Mouse (Mus musculus) limb, embryonic 13.5 days (tissue): ENCODE measurements around the gene Abl2. TPM values are rescaled to one million over a fixed set of nuclear protein-coding genes. Genes with fewer than 3 reads are reported as not detected.

Source experiments
- ATAC-seq: fragments of 200-750 bp; cut with Nextera tagmentation; 2 replicates; pipeline ENCODE4 v1.8.0; 2017; ENCODE audit warnings: low read depth, moderate number of reproducible peaks, moderate TSS enrichment; ENCODE audit not compliant: low FRiP score
- H3K27ac ChIP-seq: fragments of 300-500 bp; sonication (generic); 2 replicates; pipeline ENCODE4 v1.5.1; 2015; ENCODE audit warnings: inconsistent platforms, mild to moderate bottlenecking, moderate library complexity
- H3K27me3 ChIP-seq: fragments of 300-500 bp; sonication (generic); 2 replicates; pipeline ENCODE4 v1.6.1; 2015; ENCODE audit warnings: mild to moderate bottlenecking, inconsistent platforms
- H3K36me3 ChIP-seq: fragments of 300-500 bp; sonication (generic); 2 replicates; pipeline ENCODE4 v1.6.1; 2015; ENCODE audit warnings: inconsistent platforms, mild to moderate bottlenecking, moderate library complexity
- H3K4me1 ChIP-seq: fragments of 300-500 bp; sonication (generic); 2 replicates; pipeline ENCODE4 v1.6.1; 2015; ENCODE audit warnings: inconsistent platforms
- H3K4me2 ChIP-seq: fragments of 300-500 bp; sonication (generic); replicated peaks from 2 replicates; pipeline ENCODE4 v1.6.1; 2015; ENCODE audit warnings: inconsistent platforms, mild to moderate bottlenecking, moderate library complexity
- H3K4me3 ChIP-seq: fragments of 300-500 bp; sonication (generic); 2 replicates; pipeline ENCODE4 v1.5.1; 2015; ENCODE audit warnings: moderate library complexity, mild to moderate bottlenecking, inconsistent platforms
- H3K9ac ChIP-seq: fragments of 300-500 bp; sonication (generic); 2 replicates; pipeline ENCODE4 v1.6.1; 2015; ENCODE audit warnings: mild to moderate bottlenecking, inconsistent platforms
- H3K9me3 ChIP-seq: fragments of 300-500 bp; sonication (generic); 2 replicates; pipeline ENCODE4 v1.6.1; 2016; ENCODE audit warnings: inconsistent platforms
- WGBS: fragments of 180-500 bp; shearing (Covaris S2); methylation state at CpG from one replicate; pipeline ENCODE4 v1.1.7; 2015; 5-methylcytosine and 5-hydroxymethylcytosine counted together
- polyA plus RNA-seq: library from polyadenylated mRNA; unstranded; fragments of >200 nt; fragmentation: Nextera tagmentation; extraction: Ambion mirVana; gene quantifications from 2 replicates; pipeline ENCODE4 v1.2.1, GENCODE M21; 2015

Gene Abl2
- polyA plus RNA-seq, 1 experiment from 2014 or later = 5.3 TPM

DNA sequence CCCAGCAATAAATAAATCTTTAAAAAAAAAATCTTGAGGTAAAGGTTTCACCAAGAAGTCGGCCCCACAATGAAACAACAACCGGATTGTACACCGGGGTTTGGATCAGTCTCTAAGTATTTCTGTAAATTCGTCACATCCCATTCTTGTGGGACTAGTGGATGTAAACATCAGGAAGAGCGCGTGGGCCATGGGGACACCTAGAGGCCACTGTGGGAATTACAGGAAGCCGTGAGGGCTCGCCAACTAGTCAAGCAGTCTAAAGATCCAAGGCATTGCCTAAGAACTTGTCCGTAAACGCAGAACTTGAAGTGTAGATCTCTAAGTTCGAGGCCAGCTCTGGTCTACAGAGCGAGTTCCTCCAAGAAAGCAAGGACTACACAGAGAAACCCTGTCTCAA, 117.6 kb downstream of the Abl2 start:
- no peak overlapping the region for H3K4me2 ChIP-seq
- H3K9me3 ChIP-seq = no peaks in the 10 kb centered on the region
- H3K4me3 ChIP-seq = no peak overlapping the region
- no peak for ATAC-seq
- WGBS = 33% methylated on average over 12 of the region's 12 CpGs
- peaks cover 18% of the 10 kb centered on the region for H3K4me1 ChIP-seq
- H3K27me3 ChIP-seq = no peaks in the 10 kb centered on the region
- no peak overlapping the region for H3K9ac ChIP-seq
- peaks cover 25% of the 10 kb centered on the region for H3K36me3 ChIP-seq
- H3K27ac ChIP-seq = no peak overlapping the region

DNA sequence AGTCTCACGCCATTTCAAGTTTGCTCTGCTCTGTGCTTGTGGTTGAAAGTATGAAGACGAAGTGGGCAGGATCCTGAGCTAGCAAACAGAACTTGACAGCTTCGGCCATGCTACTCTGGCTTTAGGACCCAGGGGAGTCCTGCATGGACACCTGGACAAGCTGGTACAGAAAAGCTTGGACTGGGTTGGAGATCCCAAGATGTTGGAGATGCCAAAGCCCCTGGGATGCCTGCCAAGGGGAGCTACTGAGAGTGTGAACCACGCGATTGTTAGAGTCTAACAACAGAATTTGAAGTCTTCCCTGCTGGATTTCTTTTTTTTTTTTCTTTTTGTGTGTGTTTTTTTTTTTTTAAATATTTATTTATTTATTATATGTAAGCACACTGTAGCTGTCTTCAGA, 118.0 kb downstream of the Abl2 start:
- ATAC-seq = no peak
- no peak overlapping the region for H3K4me2 ChIP-seq
- WGBS = 85% methylated on average over 5 of the region's 5 CpGs

DNA sequence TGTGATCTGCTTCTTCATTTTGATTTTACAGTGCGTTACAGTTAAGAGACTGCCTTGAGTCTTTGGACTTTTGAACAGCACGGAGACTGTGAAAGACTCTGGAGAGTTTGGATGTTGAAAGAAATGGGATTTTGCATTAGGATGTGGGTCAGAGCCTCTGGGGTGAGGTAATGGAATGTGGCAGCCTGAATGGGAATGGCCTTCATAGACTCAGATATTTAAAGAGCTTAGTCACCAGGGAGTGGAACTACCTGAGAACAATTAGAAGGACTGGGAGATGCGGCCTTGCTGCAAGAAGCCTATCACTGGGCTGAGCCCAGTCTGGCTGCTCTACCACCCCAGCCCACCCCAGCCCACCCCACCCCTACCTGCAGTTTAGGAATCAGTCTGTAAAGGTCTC, 118.6 kb downstream of the Abl2 start:
- H3K9ac ChIP-seq = no peak overlapping the region
- H3K4me1 ChIP-seq = peaks cover 18% of the 10 kb centered on the region
- H3K4me3 ChIP-seq = no peak overlapping the region
- no peak for ATAC-seq
- 80% methylated on average over 3 of the region's 3 CpGs for WGBS
- no peaks in the 10 kb centered on the region for H3K27me3 ChIP-seq
- no peak overlapping the region for H3K27ac ChIP-seq
- no peak overlapping the region for H3K4me2 ChIP-seq
- H3K36me3 ChIP-seq = peaks cover 32% of the 10 kb centered on the region
- no peaks in the 10 kb centered on the region for H3K9me3 ChIP-seq

More for the DNA sequence above, 118.0 kb downstream of the Abl2 start:
- no peaks in the 10 kb centered on the region for H3K9me3 ChIP-seq
- H3K4me3 ChIP-seq = no peak overlapping the region
- H3K27me3 ChIP-seq = no peaks in the 10 kb centered on the region
- peaks cover 27% of the 10 kb centered on the region for H3K36me3 ChIP-seq
- H3K4me1 ChIP-seq = peaks cover 18% of the 10 kb centered on the region
- no peak overlapping the region for H3K27ac ChIP-seq
- no peak overlapping the region for H3K9ac ChIP-seq

DNA sequence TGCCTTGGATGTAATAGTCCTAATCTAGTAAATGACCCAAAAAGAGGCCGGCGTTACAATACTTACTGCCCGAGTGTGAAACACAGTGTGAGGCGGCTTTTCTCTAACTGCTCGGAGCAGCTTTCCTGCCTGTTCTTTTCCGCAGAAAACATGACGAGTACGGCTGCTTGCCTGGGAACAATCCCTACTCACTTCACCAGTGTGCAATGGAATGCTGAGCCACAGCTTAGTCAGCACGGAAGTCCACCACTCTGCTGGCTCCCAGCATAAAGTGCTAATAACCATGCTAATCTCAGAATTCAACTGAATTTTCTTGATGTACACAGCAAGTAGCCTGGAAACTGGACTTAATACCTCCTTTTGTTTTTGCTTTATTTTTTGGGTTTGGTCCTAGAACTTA, 121.0 kb downstream of the Abl2 start:
- no peaks in the 10 kb centered on the region for H3K27me3 ChIP-seq
- no peak overlapping the region for H3K27ac ChIP-seq
- no peak for ATAC-seq
- H3K9ac ChIP-seq = no peak overlapping the region
- H3K4me3 ChIP-seq = no peak overlapping the region
- no peak overlapping the region for H3K4me2 ChIP-seq
- 83% methylated on average over 9 of the region's 9 CpGs for WGBS
- H3K9me3 ChIP-seq = no peaks in the 10 kb centered on the region
- H3K36me3 ChIP-seq = peaks cover 50% of the 10 kb centered on the region
- peaks cover under 1% of the 10 kb centered on the region; the same call in 1 of the 2 replicates for H3K4me1 ChIP-seq

DNA sequence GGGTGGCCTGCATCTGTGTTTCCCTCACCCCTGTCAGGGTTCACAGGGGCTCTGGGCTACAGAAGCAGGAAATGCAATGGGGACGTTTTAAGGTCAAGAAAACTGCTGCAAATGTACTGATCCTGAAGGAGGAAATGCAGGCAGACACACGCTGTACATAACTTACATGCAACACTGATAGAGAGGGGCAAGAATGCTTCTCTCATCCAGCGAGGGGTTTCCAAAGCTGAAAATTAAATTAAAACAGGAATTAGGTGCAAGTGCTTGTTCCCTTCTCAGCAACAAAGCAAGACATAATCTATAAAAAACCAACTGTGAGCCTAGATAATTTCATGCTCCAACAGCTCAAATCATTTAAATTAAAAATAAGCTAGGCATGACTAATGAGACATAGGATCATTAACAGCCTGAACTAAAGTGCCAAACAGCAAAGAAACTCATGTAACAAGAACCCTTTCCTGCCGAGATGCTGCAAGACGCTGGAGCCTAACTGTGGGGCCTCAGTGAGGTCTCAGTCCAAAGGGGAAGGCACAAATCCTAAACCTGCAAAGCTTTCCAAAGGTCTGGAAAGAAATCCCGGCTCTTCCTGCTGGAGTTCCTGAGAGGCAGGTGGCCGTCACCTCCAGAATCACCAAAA, 127.6 kb downstream of the Abl2 start:
- WGBS = 65% methylated on average over 7 of the region's 7 CpGs
- no peaks in the 10 kb centered on the region for H3K9me3 ChIP-seq
- H3K27ac ChIP-seq = no peak overlapping the region
- no peak for ATAC-seq
- H3K4me3 ChIP-seq = no peak overlapping the region
- no peak overlapping the region for H3K4me2 ChIP-seq
- no peak overlapping the region for H3K9ac ChIP-seq
- H3K4me1 ChIP-seq = no peaks in the 10 kb centered on the region; the same call in 1 of the 2 replicates
- H3K27me3 ChIP-seq = no peaks in the 10 kb centered on the region
- H3K36me3 ChIP-seq = peaks cover 88% of the 10 kb centered on the region

Other genes starting within 250 kb of the Abl2 start
- not detected in 2 replicates for gene Nphs2, start 248.1 kb upstream of the Abl2 start, polyA plus RNA-seq
- gene Gm2000, start 192.7 kb upstream of the Abl2 start, polyA plus RNA-seq = 803 and 806 TPM in 2 replicates
- 0.11 and 1.0 TPM in 2 replicates for gene Axdnd1, start 137.6 kb upstream of the Abl2 start, polyA plus RNA-seq
- 30.4 and 32.3 TPM in 2 replicates for gene Soat1, start 84.5 kb upstream of the Abl2 start, polyA plus RNA-seq
- gene Gm10031, start 34.8 kb upstream of the Abl2 start, polyA plus RNA-seq = 0.72 and 0.74 TPM in 2 replicates
- gene Tor3a, start 115.6 kb downstream of the Abl2 start, polyA plus RNA-seq = 8.3 and 8.4 TPM in 2 replicates
- 24.3 and 27.7 TPM in 2 replicates for gene Fam20b, start 160.3 kb downstream of the Abl2 start, polyA plus RNA-seq